Mouse (Mus musculus) forebrain, embryonic 10.5 days (tissue): ENCODE measurements around the gene 4930455H04Rik. TPM values are rescaled to one million over a fixed set of nuclear protein-coding genes. Genes with fewer than 3 reads are reported as not detected.
A peak's percentile ranks its signal among the peaks of the same experiment; 100 is the strongest.

Experiments
- DNase-seq: peaks from one replicate; pipeline ENCODE4 v3.0.0-alpha.2; 2017; ENCODE audit warnings: low spot score; ENCODE audit errors: extremely low spot score
- H3K27ac ChIP-seq: fragments of 300-500 bp; sonication (generic); 2 replicates; pipeline ENCODE4 v1.5.1; 2016; ENCODE audit warnings: mild to moderate bottlenecking
- H3K27me3 ChIP-seq: fragments of 300-500 bp; sonication (generic); 2 replicates; pipeline ENCODE4 v1.6.1; 2016; ENCODE audit warnings: mild to moderate bottlenecking; ENCODE audit not compliant: poor library complexity, severe bottlenecking
- H3K36me3 ChIP-seq: fragments of 300-500 bp; sonication (generic); replicated peaks from 2 replicates; pipeline ENCODE4 v1.6.1; 2016; ENCODE audit warnings: mild to moderate bottlenecking, moderate library complexity
- H3K4me1 ChIP-seq: fragments of 300-500 bp; sonication (generic); 2 replicates; pipeline ENCODE4 v1.6.1; 2016
- H3K4me3 ChIP-seq: fragments of 300-500 bp; sonication (generic); 2 replicates; pipeline ENCODE4 v1.5.1; 2016; ENCODE audit warnings: mild to moderate bottlenecking, moderate library complexity
- H3K9me3 ChIP-seq: fragments of 300-500 bp; sonication (generic); 2 replicates; pipeline ENCODE4 v1.6.1; 2016; ENCODE audit warnings: mild to moderate bottlenecking, moderate library complexity
- WGBS: fragments of 180-500 bp; shearing (Covaris S2); methylation state at CpG from one replicate; pipeline ENCODE4 v1.1.7; 2016; 5-methylcytosine and 5-hydroxymethylcytosine counted together
- polyA plus RNA-seq: library from polyadenylated mRNA; unstranded; fragments of >200 nt; fragmentation: Nextera tagmentation; extraction: Ambion mirVana; gene quantifications from 2 replicates; pipeline ENCODE4 v1.2.1, GENCODE M21; 2016

Gene 4930455H04Rik
- polyA plus RNA-seq, 1 experiment from 2014 or later = not detected

- H3K36me3 ChIP-seq = no peaks in the 10 kb centered on the region
- H3K4me3 ChIP-seq = no peak overlapping the region
- WGBS = 85% methylated on average over 8 of the region's 8 CpGs
- no peak for DNase-seq
- H3K27me3 ChIP-seq = no peaks in the 10 kb centered on the region
- H3K27ac ChIP-seq = no peak overlapping the region
- H3K4me1 ChIP-seq = no peaks in the 10 kb centered on the region
- no peaks in the 10 kb centered on the region for H3K9me3 ChIP-seq
Observed at GRCm38 (mm10) chr3:116952242-116952899, 15.7 kb upstream of the 4930455H04Rik start.

GRCm38 (mm10) chr3:116953366-116953765 lies 14.7 kb upstream of the 4930455H04Rik start:
- Histone ChIP-seq H3K27me3 (no peaks in the 10 kb centered on the region), H3K36me3 (no peaks in the 10 kb centered on the region), H3K9me3 (no peaks in the 10 kb centered on the region), H3K27ac (no peak overlapping the region), H3K4me3 (no peak overlapping the region), H3K4me1 (no peaks in the 10 kb centered on the region)
- 86% methylated on average over 6 of the region's 6 CpGs for WGBS
- no peak for DNase-seq

GRCm38 (mm10) chr3:116955061-116955460 lies 13.0 kb upstream of the 4930455H04Rik start:
- H3K27ac ChIP-seq = no peak overlapping the region
- no peaks in the 10 kb centered on the region for H3K36me3 ChIP-seq
- H3K4me3 ChIP-seq = no peak overlapping the region
- H3K9me3 ChIP-seq = no peaks in the 10 kb centered on the region
- no peak for DNase-seq
- no peaks in the 10 kb centered on the region for H3K4me1 ChIP-seq
- 71% methylated on average over 6 of the region's 6 CpGs for WGBS
- H3K27me3 ChIP-seq = no peaks in the 10 kb centered on the region

- DNase-seq = no peak
- no peaks in the 10 kb centered on the region for H3K36me3 ChIP-seq
- no peak overlapping the region for H3K27ac ChIP-seq
- no peaks in the 10 kb centered on the region for H3K4me1 ChIP-seq
- no peaks in the 10 kb centered on the region for H3K9me3 ChIP-seq
- 78% methylated on average over 2 of the region's 2 CpGs for WGBS
- H3K4me3 ChIP-seq = no peak overlapping the region
- H3K27me3 ChIP-seq = no peaks in the 10 kb centered on the region
Observed at GRCm38 (mm10) chr3:116960414-116960813, 7.7 kb upstream of the 4930455H04Rik start.

GRCm38 (mm10) chr3:116961354-116962142 lies 6.5 kb upstream of the 4930455H04Rik start:
- Histone ChIP-seq H3K27me3 (no peaks in the 10 kb centered on the region), H3K4me3 (no peak overlapping the region), H3K9me3 (no peaks in the 10 kb centered on the region), H3K27ac (no peak overlapping the region), H3K36me3 (no peaks in the 10 kb centered on the region), H3K4me1 (0 out of 2 replicates have a peak, but pooled peaks cover under 1% of the 10 kb centered on the region)
- DNase-seq = no peak
- WGBS = 71% methylated on average over 15 of the region's 15 CpGs

- Histone ChIP-seq H3K4me1 (peaks cover 7% of the 10 kb centered on the region), H3K9me3 (no peaks in the 10 kb centered on the region), H3K27me3 (no peaks in the 10 kb centered on the region), H3K36me3 (no peaks in the 10 kb centered on the region), H3K4me3 (no peak overlapping the region), H3K27ac (no peak overlapping the region)
- DNase-seq = no peak
- 78% methylated on average over 4 of the region's 4 CpGs for WGBS
Observed at GRCm38 (mm10) chr3:116963213-116963612, 4.9 kb upstream of the 4930455H04Rik start.

- Histone ChIP-seq H3K36me3 (no peaks in the 10 kb centered on the region), H3K4me3 (no peak overlapping the region), H3K27ac (no peak overlapping the region), H3K4me1 (peaks cover 19% of the 10 kb centered on the region), H3K9me3 (no peaks in the 10 kb centered on the region), H3K27me3 (no peaks in the 10 kb centered on the region)
- WGBS = 93% methylated on average over 9 of the region's 9 CpGs
- DNase-seq = no peak
Observed at GRCm38 (mm10) chr3:116964426-116964825, 3.6 kb upstream of the 4930455H04Rik start.

- 39% methylated on average over 4 of the region's 4 CpGs for WGBS
- H3K9me3 ChIP-seq = no peaks in the 10 kb centered on the region
- H3K27ac ChIP-seq = no peak overlapping the region
- no peak for DNase-seq
- H3K4me3 ChIP-seq = no peak overlapping the region
- H3K27me3 ChIP-seq = no peaks in the 10 kb centered on the region
- H3K36me3 ChIP-seq = no peaks in the 10 kb centered on the region
- peaks cover 24% of the 10 kb centered on the region for H3K4me1 ChIP-seq
Observed at GRCm38 (mm10) chr3:116966225-116966624, 1.8 kb upstream of the 4930455H04Rik start.

- Histone ChIP-seq H3K27me3 (no peaks in the 10 kb centered on the region), H3K9me3 (no peaks in the 10 kb centered on the region), H3K27ac (no peak overlapping the region), H3K4me1 (peaks cover 24% of the 10 kb centered on the region), H3K36me3 (no peaks in the 10 kb centered on the region), H3K4me3 (no peak overlapping the region)
- no peak for DNase-seq
- 73% methylated on average over 6 of the region's 6 CpGs for WGBS
Observed at GRCm38 (mm10) chr3:116966800-116967199, 1.3 kb upstream of the 4930455H04Rik start.

- WGBS = 90% methylated on average over 6 of the region's 6 CpGs
- H3K36me3 ChIP-seq = no peaks in the 10 kb centered on the region
- no peaks in the 10 kb centered on the region for H3K9me3 ChIP-seq
- no peak for DNase-seq
- no peak overlapping the region for H3K27ac ChIP-seq
- H3K4me1 ChIP-seq = peaks cover 24% of the 10 kb centered on the region
- no peak overlapping the region for H3K4me3 ChIP-seq
- H3K27me3 ChIP-seq = no peaks in the 10 kb centered on the region
Observed at GRCm38 (mm10) chr3:116967436-116967835, 631 bp upstream of the 4930455H04Rik start.

GRCm38 (mm10) chr3:116968540-116968997 lies 502 bp downstream of the 4930455H04Rik start, which contains the start of gene Palmd:
Palmd (minus strand) TSS chr3:116968987.
- 21% methylated on average over 17 of the region's 17 CpGs for WGBS
- Histone ChIP-seq H3K4me1 (peaks cover 24% of the 10 kb centered on the region), H3K27me3 (no peaks in the 10 kb centered on the region), H3K36me3 (no peaks in the 10 kb centered on the region), H3K4me3 (peak within 1 kb of the TSS; percentile 48), H3K27ac (peak within 1 kb of the TSS; percentile 74), H3K9me3 (no peaks in the 10 kb centered on the region)
- peak; percentile 42 for DNase-seq

- WGBS = 32% methylated on average over 5 of the region's 5 CpGs
- peak overlapping the region; percentile 74 for H3K27ac ChIP-seq
- peaks cover 24% of the 10 kb centered on the region for H3K4me1 ChIP-seq
- no peaks in the 10 kb centered on the region for H3K9me3 ChIP-seq
- no peak for DNase-seq
- H3K36me3 ChIP-seq = no peaks in the 10 kb centered on the region
- H3K4me3 ChIP-seq = peak overlapping the region; percentile 48
- no peaks in the 10 kb centered on the region for H3K27me3 ChIP-seq
Observed at GRCm38 (mm10) chr3:116969003-116969402, 936 bp downstream of the 4930455H04Rik start.

- no peak for DNase-seq
- Histone ChIP-seq H3K4me1 (peaks cover 24% of the 10 kb centered on the region), H3K27ac (no peak overlapping the region), H3K9me3 (no peaks in the 10 kb centered on the region), H3K4me3 (no peak overlapping the region), H3K36me3 (no peaks in the 10 kb centered on the region), H3K27me3 (no peaks in the 10 kb centered on the region)
- WGBS = 78% methylated on average over 5 of the region's 5 CpGs
Observed at GRCm38 (mm10) chr3:116969786-116970185, 1.7 kb downstream of the 4930455H04Rik start.
